ENCODE assay signal across 9 mouse cellular contexts in genomic region chr2:32689420-32689819, GRCm38 (mm10). TPM values are rescaled to one million over a fixed set of nuclear protein-coding genes. Genes with fewer than 3 reads are reported as not detected.
DNase-seq lines count a peak whose midpoint lies in the region; ATAC-seq and TF ChIP-seq lines count a peak whose summit lies in the region.
"Had no signal": no experiment of that assay in that cellular context is flagged by ENCODE, and none has a peak within 500 bp of the region (broad histone marks: within the 10 kb centered on the region; RNA-seq: fewer than 3 reads in every experiment).

No protein-coding gene starts in this region.

- no peak for TF ChIP-seq POLR2A in liver, adult 2 months (IDR thresholded peaks at IDR 0.05; ENCODE audit: extremely low read depth, insufficient read depth, low read length)

- H3K36me3 ChIP-seq in neural tube, embryonic 15.5 days = peaks cover 29% of the 10 kb centered on the region
- H3K36me3 ChIP-seq in liver, adult 2 months (ENCODE audit: control insufficient read depth, insufficient read depth, low read length) = peaks cover 41% of the 10 kb centered on the region

- H3K9ac ChIP-seq in neural tube, embryonic 15.5 days (replicated peaks) = no peak overlapping the region
- no peak overlapping the region for H3K9ac ChIP-seq in liver, adult 2 months (ENCODE audit: low read depth, low read length)
- H3K9ac ChIP-seq: heart, embryonic 13.5 days had no signal

- DNase-seq in neural tube, embryonic 10.5 days (ENCODE audit: extremely low spot score, low spot score) = peak; percentile 90
- DNase-seq in cerebellum, adult 18-20 months = peak; percentile 91 to 92
- DNase-seq in frontal cortex, postnatal 36 days (ENCODE audit: low spot score in 2 of 2) = peak; percentile 89 to 92
- peak; percentile 94 for DNase-seq in kidney, adult 9 months
- DNase-seq in liver, adult 2 months (ENCODE audit: extremely low read depth, low read depth, low spot score) = peak; percentile 73
- DNase-seq in ovary, postnatal 36 days (ENCODE audit: low spot score) = peak; percentile 83
- DNase-seq in thymus, postnatal 14 days = peak; percentile 92

- TF ChIP-seq CTCF in liver, adult 2 months (IDR thresholded peaks at IDR 0.05; ENCODE audit: low read depth, low read length) = peak; percentile 100

- 21% methylated on average over 5 of the region's 5 CpGs for WGBS in neural tube, embryonic 15.5 days
- WGBS in liver, adult 2 months = 38% methylated on average over 5 of the region's 5 CpGs

- no peaks in the 10 kb centered on the region for H3K27me3 ChIP-seq in neural tube, embryonic 15.5 days (replicated peaks)
- H3K27me3 ChIP-seq in liver, adult 2 months (ENCODE audit: control insufficient read depth, insufficient read depth, low read length) = no peaks in the 10 kb centered on the region
- H3K27me3 ChIP-seq: heart, embryonic 13.5 days had no signal

- H3K79me2 ChIP-seq in liver, adult 2 months (ENCODE audit: control insufficient read depth, insufficient read depth, low read length) = no peaks in the 10 kb centered on the region

- H3K4me2 ChIP-seq in neural tube, embryonic 15.5 days = no peak overlapping the region
- H3K4me2 ChIP-seq: heart, embryonic 13.5 days had no signal

- no peak for ATAC-seq in neural tube, embryonic 15.5 days (ENCODE audit: low FRiP score)

- no peak overlapping the region for H3K27ac ChIP-seq in neural tube, embryonic 15.5 days (replicated peaks)
- H3K27ac ChIP-seq in liver, adult 2 months (replicated peaks; ENCODE audit: insufficient read depth, low read depth, low read length) = no peak overlapping the region
- H3K27ac ChIP-seq: heart, embryonic 13.5 days had no signal

- H3K9me3 ChIP-seq in neural tube, embryonic 15.5 days (replicated peaks) = no peaks in the 10 kb centered on the region
- H3K9me3 ChIP-seq: heart, embryonic 13.5 days had no signal

- H3K4me1 ChIP-seq in neural tube, embryonic 15.5 days = peaks cover 26% of the 10 kb centered on the region
- peaks cover 14% of the 10 kb centered on the region for H3K4me1 ChIP-seq in liver, adult 2 months (ENCODE audit: control insufficient read depth, insufficient read depth, low read length)

- no peak overlapping the region for H3K4me3 ChIP-seq in neural tube, embryonic 15.5 days (replicated peaks)
- H3K4me3 ChIP-seq in liver, adult 2 months (ENCODE audit: insufficient read depth, low read depth, low read length) = no peak overlapping the region
- H3K4me3 ChIP-seq: heart, embryonic 13.5 days had no signal

RNA-seq across cellular contexts. Expression of gene Fpgs, which starts 14.5 kb away (rescaled TPM):
- polyA plus RNA-seq in neural tube, embryonic 15.5 days (2015; fragmentation: Nextera tagmentation; extraction: Ambion mirVana) = 19.3 and 20.6 TPM in 2 replicates
- 158 and 175 TPM in 2 replicates for total RNA-seq in liver, adult 2 months (2014; rRNA removed)
- polyA plus RNA-seq in liver, adult 2 months (2012; rRNA removed) = 414 and 481 TPM in 2 replicates

RNA-seq across cellular contexts. Expression of gene Cdk9, which starts 23.5 kb away (rescaled TPM):
- polyA plus RNA-seq in neural tube, embryonic 15.5 days (2015; fragmentation: Nextera tagmentation; extraction: Ambion mirVana) = 63.0 and 82.4 TPM in 2 replicates
- total RNA-seq in liver, adult 2 months (2014; rRNA removed) = 19.5 and 27.3 TPM in 2 replicates
- polyA plus RNA-seq in liver, adult 2 months (2012; rRNA removed) = 46.6 and 63.7 TPM in 2 replicates

RNA-seq across cellular contexts. Expression of gene Sh2d3c, which starts 31.4 kb away (rescaled TPM):
- 50.1 and 51.5 TPM in 2 replicates for polyA plus RNA-seq in neural tube, embryonic 15.5 days (2015; fragmentation: Nextera tagmentation; extraction: Ambion mirVana)
- total RNA-seq in liver, adult 2 months (2014; rRNA removed) = 2.2 and 3.2 TPM in 2 replicates
- 7.5 and 10.4 TPM in 2 replicates for polyA plus RNA-seq in liver, adult 2 months (2012; rRNA removed)

RNA-seq across cellular contexts. Expression of gene Eng, which starts 43.0 kb away (rescaled TPM):
- polyA plus RNA-seq in neural tube, embryonic 15.5 days (2015; fragmentation: Nextera tagmentation; extraction: Ambion mirVana) = 29.6 and 40.5 TPM in 2 replicates
- total RNA-seq in liver, adult 2 months (2014; rRNA removed) = 14.2 and 25.9 TPM in 2 replicates
- polyA plus RNA-seq in liver, adult 2 months (2012; rRNA removed) = 55.0 and 70.8 TPM in 2 replicates

RNA-seq across cellular contexts. Expression of gene 6330409D20Rik, which starts 51.4 kb away (rescaled TPM):
- 2.9 and 3.6 TPM in 2 replicates for polyA plus RNA-seq in neural tube, embryonic 15.5 days (2015; fragmentation: Nextera tagmentation; extraction: Ambion mirVana)
- total RNA-seq in liver, adult 2 months (2014; rRNA removed) = not detected in 2 replicates
- not detected in 2 replicates for polyA plus RNA-seq in liver, adult 2 months (2012; rRNA removed)

Comparison
In these comparisons a context has a peak if more than half of its experiments do, and no peak if none do; other contexts are left out.
1. RNA of gene Fpgs, which starts 14.5 kb away (polyA plus RNA-seq): 414 to 481 TPM in liver, adult 2 months; 19.3 to 20.6 TPM in neural tube, embryonic 15.5 days; every median in the first group is over 10 times any median in the second.
2. Peak in every context shown above with its lines, with median percentiles within 50 percentile points of each other: DNase-seq.